Mouse (Mus musculus) midbrain, embryonic 16.5 days (tissue): Measurements from ENCODE around the gene P2ry6. TPM values are rescaled to one million over a fixed set of nuclear protein-coding genes. Genes with fewer than 3 reads are reported as not detected.

Experiments
- ATAC-seq: fragments of 200-750 bp; cut with Nextera tagmentation; 2 replicates; pipeline ENCODE4 v1.8.0; 2017; ENCODE audit warnings: moderate TSS enrichment
- H3K27ac ChIP-seq: fragments of 300-500 bp; sonication (generic); 2 replicates; pipeline ENCODE4 v1.5.1; 2014; ENCODE audit warnings: mild to moderate bottlenecking, low read length, mixed read lengths
- H3K27me3 ChIP-seq: fragments of 300-500 bp; sonication (generic); 2 replicates; pipeline ENCODE4 v1.6.1; 2014; ENCODE audit warnings: low read depth, low read length, mixed read lengths; ENCODE audit not compliant: control insufficient read depth, insufficient read depth
- H3K36me3 ChIP-seq: fragments of 300-500 bp; sonication (generic); 2 replicates; pipeline ENCODE4 v1.6.1; 2014; ENCODE audit warnings: mild to moderate bottlenecking, low read length, moderate library complexity, mixed read lengths; ENCODE audit not compliant: control insufficient read depth, insufficient read depth
- H3K4me1 ChIP-seq: fragments of 300-500 bp; sonication (generic); 2 replicates; pipeline ENCODE4 v1.6.1; 2014; ENCODE audit warnings: mild to moderate bottlenecking, low read length, mixed read lengths; ENCODE audit not compliant: control insufficient read depth, insufficient read depth
- H3K4me2 ChIP-seq: fragments of 300-500 bp; sonication (generic); 2 replicates; pipeline ENCODE4 v1.6.1; 2014; ENCODE audit warnings: mild to moderate bottlenecking, low read length, mixed read lengths
- H3K4me3 ChIP-seq: fragments of 300-500 bp; sonication (generic); 2 replicates; pipeline ENCODE4 v1.5.1; 2014; ENCODE audit warnings: low read depth, mild to moderate bottlenecking, low read length, moderate library complexity, mixed read lengths
- H3K9ac ChIP-seq: fragments of 300-500 bp; sonication (generic); 2 replicates; pipeline ENCODE4 v1.6.1; 2014; ENCODE audit warnings: low read depth, low read length, mixed read lengths
- H3K9me3 ChIP-seq: fragments of 300-500 bp; sonication (generic); replicated peaks from 2 replicates; pipeline ENCODE4 v1.6.1; 2014; ENCODE audit warnings: mild to moderate bottlenecking, low read length, mixed read lengths; ENCODE audit not compliant: control insufficient read depth, poor library complexity, severe bottlenecking
- WGBS: fragments of 180-500 bp; shearing (Covaris S2); extraction: QIAGEN DNeasy Blood & Tissue Kit; methylation state at CpG from one replicate; pipeline ENCODE4 v1.1.7; 2014; 5-methylcytosine and 5-hydroxymethylcytosine counted together
- polyA plus RNA-seq: library from polyadenylated mRNA; unstranded; fragments of >200 nt; fragmentation: Nextera tagmentation; extraction: Ambion mirVana; gene quantifications from 2 replicates; pipeline ENCODE4 v1.2.1, GENCODE M21; 2015

The P2ry6 gene
- polyA plus RNA-seq, 1 experiment from 2014 or later, result 3.0 TPM

GRCm38 (mm10) chr7:101006201-101006600 is 31.8 kb upstream of the P2ry6 start:
- no peak for ATAC-seq
- no peaks in the 10 kb centered on the region for H3K36me3 ChIP-seq
- H3K9ac ChIP-seq, result no peak overlapping the region
- H3K4me2 ChIP-seq, result no peak overlapping the region
- no peak overlapping the region for H3K4me3 ChIP-seq
- peaks cover 15% of the 10 kb centered on the region for H3K27me3 ChIP-seq
- no peaks in the 10 kb centered on the region for H3K9me3 ChIP-seq
- no peak overlapping the region for H3K27ac ChIP-seq
- 91% methylated on average over 2 of the region's 2 CpGs for WGBS
- peaks cover under 1% of the 10 kb centered on the region; the same call in 1 of the 2 replicates for H3K4me1 ChIP-seq

GRCm38 (mm10) chr7:101005119-101005518 is 30.7 kb upstream of the P2ry6 start:
- H3K27ac ChIP-seq, result no peak overlapping the region
- 0 out of 2 replicates have a peak, but pooled peaks have one; percentile 51 for ATAC-seq
- H3K9me3 ChIP-seq, result no peaks in the 10 kb centered on the region
- peaks cover 5% of the 10 kb centered on the region; the same call in 1 of the 2 replicates for H3K27me3 ChIP-seq
- H3K4me1 ChIP-seq, result no peaks in the 10 kb centered on the region
- WGBS, result 58% methylated on average over 4 of the region's 4 CpGs
- H3K4me2 ChIP-seq, result no peak overlapping the region
- no peak overlapping the region for H3K9ac ChIP-seq
- H3K36me3 ChIP-seq, result no peaks in the 10 kb centered on the region
- H3K4me3 ChIP-seq, result no peak overlapping the region

- Histone ChIP-seq H3K4me2 (no peak overlapping the region), H3K36me3 (no peaks in the 10 kb centered on the region), H3K4me1 (no peaks in the 10 kb centered on the region), H3K27ac (no peak overlapping the region), H3K9ac (no peak overlapping the region), H3K27me3 (no peaks in the 10 kb centered on the region), H3K9me3 (no peaks in the 10 kb centered on the region), H3K4me3 (no peak overlapping the region)
- WGBS, result 80% methylated on average over 11 of the region's 11 CpGs
- no peak for ATAC-seq
These were observed 29.2 kb upstream of the P2ry6 start for GRCm38 (mm10) chr7:101003442-101004326.

GRCm38 (mm10) chr7:101002274-101002673 is 27.8 kb upstream of the P2ry6 start:
- Histone ChIP-seq H3K4me2 (no peak overlapping the region), H3K4me1 (no peaks in the 10 kb centered on the region), H3K36me3 (no peaks in the 10 kb centered on the region), H3K4me3 (no peak overlapping the region), H3K27ac (no peak overlapping the region), H3K9ac (no peak overlapping the region), H3K27me3 (no peaks in the 10 kb centered on the region), H3K9me3 (no peaks in the 10 kb centered on the region)
- no peak for ATAC-seq
- 74% methylated on average over 6 of the region's 6 CpGs for WGBS

GRCm38 (mm10) chr7:100999623-101000022 is 25.2 kb upstream of the P2ry6 start:
- no peak overlapping the region for H3K27ac ChIP-seq
- no peaks in the 10 kb centered on the region for H3K27me3 ChIP-seq
- no peaks in the 10 kb centered on the region for H3K4me1 ChIP-seq
- H3K9me3 ChIP-seq, result no peaks in the 10 kb centered on the region
- no peak overlapping the region for H3K4me3 ChIP-seq
- 87% methylated on average over 5 of the region's 5 CpGs for WGBS
- H3K4me2 ChIP-seq, result no peak overlapping the region
- H3K36me3 ChIP-seq, result no peaks in the 10 kb centered on the region
- no peak overlapping the region for H3K9ac ChIP-seq
- no peak for ATAC-seq

GRCm38 (mm10) chr7:100998578-100998960 is 24.1 kb upstream of the P2ry6 start:
- Histone ChIP-seq H3K36me3 (no peaks in the 10 kb centered on the region), H3K4me1 (no peaks in the 10 kb centered on the region), H3K9me3 (no peaks in the 10 kb centered on the region), H3K27me3 (no peaks in the 10 kb centered on the region), H3K9ac (no peak overlapping the region), H3K27ac (no peak overlapping the region), H3K4me2 (no peak overlapping the region), H3K4me3 (no peak overlapping the region)
- no peak for ATAC-seq
- WGBS, result 93% methylated on average over 24 of the region's 24 CpGs

GRCm38 (mm10) chr7:100997951-100998577 is 23.6 kb upstream of the P2ry6 start:
- Histone ChIP-seq H3K36me3 (no peaks in the 10 kb centered on the region), H3K9me3 (no peaks in the 10 kb centered on the region), H3K9ac (no peak overlapping the region), H3K27ac (no peak overlapping the region), H3K27me3 (no peaks in the 10 kb centered on the region), H3K4me1 (no peaks in the 10 kb centered on the region), H3K4me3 (no peak overlapping the region), H3K4me2 (no peak overlapping the region)
- WGBS, result 85% methylated on average over 31 of the region's 31 CpGs
- no peak for ATAC-seq

GRCm38 (mm10) chr7:100997215-100997614 is 22.8 kb upstream of the P2ry6 start:
- H3K9ac ChIP-seq, result no peak overlapping the region
- no peak overlapping the region for H3K4me3 ChIP-seq
- H3K4me2 ChIP-seq, result no peak overlapping the region
- no peaks in the 10 kb centered on the region for H3K4me1 ChIP-seq
- WGBS, result 59% methylated on average over 1 of the region's 1 CpGs
- no peaks in the 10 kb centered on the region for H3K36me3 ChIP-seq
- no peak overlapping the region for H3K27ac ChIP-seq
- no peaks in the 10 kb centered on the region for H3K9me3 ChIP-seq
- H3K27me3 ChIP-seq, result no peaks in the 10 kb centered on the region
- ATAC-seq, result no peak

GRCm38 (mm10) chr7:100995951-100996350 is 21.5 kb upstream of the P2ry6 start:
- H3K4me2 ChIP-seq, result no peak overlapping the region
- WGBS, result 83% methylated on average over 3 of the region's 3 CpGs
- H3K9me3 ChIP-seq, result no peaks in the 10 kb centered on the region
- H3K9ac ChIP-seq, result no peak overlapping the region
- H3K27ac ChIP-seq, result no peak overlapping the region
- no peaks in the 10 kb centered on the region for H3K36me3 ChIP-seq
- H3K4me1 ChIP-seq, result no peaks in the 10 kb centered on the region
- H3K27me3 ChIP-seq, result no peaks in the 10 kb centered on the region
- no peak for ATAC-seq
- H3K4me3 ChIP-seq, result no peak overlapping the region
